ENCODE assay signal across 8 mouse cellular contexts in the genomic region with DNA sequence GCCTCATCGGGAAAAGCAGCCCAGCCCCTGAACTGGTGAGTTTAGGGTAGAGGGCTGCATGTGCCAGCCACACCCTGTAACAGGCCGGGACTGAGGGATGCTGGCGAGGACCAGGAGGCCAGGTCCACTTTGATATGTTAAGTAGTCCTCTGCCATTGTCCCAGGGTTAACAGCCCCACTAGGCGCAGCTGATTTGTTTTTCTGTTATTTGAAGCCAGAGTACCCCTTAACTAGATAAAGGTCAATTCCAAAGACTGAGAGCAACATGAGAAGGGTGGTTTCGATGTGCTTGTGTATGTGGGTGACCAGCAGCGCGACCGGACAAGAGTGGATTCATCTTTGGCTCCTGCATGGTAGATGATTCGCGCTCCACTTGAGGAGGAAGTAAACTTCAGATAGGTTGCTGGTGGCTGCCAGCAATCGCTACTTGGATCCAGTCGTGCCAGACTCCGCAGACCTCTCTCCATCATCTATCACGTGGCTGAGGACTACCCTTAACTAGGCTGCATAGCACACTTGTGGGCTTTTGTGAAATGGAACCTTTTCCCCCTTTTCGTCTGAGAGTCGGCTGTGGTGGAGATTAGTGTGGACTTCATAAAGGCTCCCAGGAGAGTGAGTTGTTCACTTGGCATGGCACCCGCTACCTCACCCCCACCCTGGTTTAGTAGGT. TPM values are rescaled to one million over a fixed set of nuclear protein-coding genes. Genes with fewer than 3 reads are reported as not detected.
DNase-seq lines count a peak whose midpoint lies in the region; ATAC-seq and TF ChIP-seq lines count a peak whose summit lies in the region.

No protein-coding gene starts in this region.

- peak overlapping the region; percentile 41; the same call in 1 of the 2 replicates for H3K27ac ChIP-seq in heart, embryonic 16.5 days (ENCODE audit: low read length)
- no peak overlapping the region for H3K27ac ChIP-seq in forebrain, embryonic 16.5 days (ENCODE audit: low read length)
- peak overlapping the region; percentile 92 for H3K27ac ChIP-seq in midbrain, embryonic 10.5 days (replicated peaks)

- 65% methylated on average over 17 of the region's 17 CpGs for WGBS in heart, embryonic 16.5 days
- 61% methylated on average over 17 of the region's 17 CpGs for WGBS in forebrain, embryonic 16.5 days
- 66% methylated on average over 17 of the region's 17 CpGs for WGBS in midbrain, embryonic 10.5 days

- TF ChIP-seq CTCF in G1E (IDR thresholded peaks at IDR 0.05; ENCODE audit: low read depth, low read length), result no peak

- peak; percentile 3; the same call in 1 of the 2 replicates for ATAC-seq in heart, embryonic 16.5 days (replicated peaks; ENCODE audit: extremely low read depth, insufficient read depth, low FRiP score)
- ATAC-seq in G1E (ENCODE audit: extremely low read depth, insufficient number of reproducible peaks, low FRiP score, poor library complexity, severe bottlenecking), result no peak
- ATAC-seq in forebrain, embryonic 16.5 days, result no peak; the same call in 1 of the 2 replicates
- no peak for ATAC-seq in megakaryocyte progenitor cell, adult 5-6 weeks (replicated peaks; ENCODE audit: poor library complexity)

- no peak for DNase-seq in heart, adult 11 months
- DNase-seq in G1E (ENCODE audit: low spot score), result no peak
- DNase-seq in midbrain, embryonic 10.5 days (ENCODE audit: low spot score), result no peak
- DNase-seq in thymus, postnatal 0 days (ENCODE audit: low spot score), result no peak
- no peak for DNase-seq in lung, adult 18-20 months

- peaks cover 2% of the 10 kb centered on the region; the same call in 1 of the 2 replicates for H3K36me3 ChIP-seq in heart, embryonic 16.5 days (ENCODE audit: control insufficient read depth, insufficient read depth)
- peaks cover 16% of the 10 kb centered on the region for H3K36me3 ChIP-seq in G1E (replicated peaks)
- peaks cover 3% of the 10 kb centered on the region; the same call in 1 of the 2 replicates for H3K36me3 ChIP-seq in forebrain, embryonic 16.5 days (ENCODE audit: control insufficient read depth, insufficient read depth)
- peaks cover 7% of the 10 kb centered on the region for H3K36me3 ChIP-seq in midbrain, embryonic 10.5 days

- H3K27me3 ChIP-seq in heart, embryonic 16.5 days (ENCODE audit: control insufficient read depth, insufficient read depth, low read length), result no peaks in the 10 kb centered on the region
- H3K27me3 ChIP-seq in G1E (ENCODE audit: insufficient read depth, low read length), result no peaks in the 10 kb centered on the region
- H3K27me3 ChIP-seq in forebrain, embryonic 16.5 days (replicated peaks; ENCODE audit: control insufficient read depth, insufficient read depth, low read length), result no peaks in the 10 kb centered on the region
- H3K27me3 ChIP-seq in midbrain, embryonic 10.5 days (ENCODE audit: low read depth, poor library complexity, severe bottlenecking), result no peaks in the 10 kb centered on the region

- H3K4me2 ChIP-seq in heart, embryonic 16.5 days (ENCODE audit: low read depth, low read length), result peak overlapping the region; percentile 79; the same call in 1 of the 2 replicates
- peak overlapping the region; percentile 81 for H3K4me2 ChIP-seq in forebrain, embryonic 16.5 days (ENCODE audit: low read length)

- H3K9ac ChIP-seq in heart, embryonic 16.5 days (ENCODE audit: low read length), result peak overlapping the region; percentile 55
- peak overlapping the region; percentile 77 for H3K9ac ChIP-seq in forebrain, embryonic 16.5 days (replicated peaks; ENCODE audit: low read depth, low read length)

- no peak overlapping the region for H3K4me3 ChIP-seq in heart, embryonic 16.5 days (ENCODE audit: low read length)
- H3K4me3 ChIP-seq in G1E (ENCODE audit: low read depth, low read length), result peak overlapping the region; percentile 79; the same call in 1 of the 2 replicates
- peak overlapping the region; percentile 75 for H3K4me3 ChIP-seq in forebrain, embryonic 16.5 days (replicated peaks; ENCODE audit: low read length)
- peak overlapping the region; percentile 75 for H3K4me3 ChIP-seq in midbrain, embryonic 10.5 days

- H3K4me1 ChIP-seq in heart, embryonic 16.5 days (ENCODE audit: control insufficient read depth, insufficient read depth, low read length), result peaks cover 38% of the 10 kb centered on the region
- H3K4me1 ChIP-seq in G1E (ENCODE audit: insufficient read depth, low read depth, low read length), result peaks cover 48% of the 10 kb centered on the region
- H3K4me1 ChIP-seq in forebrain, embryonic 16.5 days (replicated peaks; ENCODE audit: control insufficient read depth, insufficient read depth, low read length), result peaks cover 23% of the 10 kb centered on the region
- peaks cover 34% of the 10 kb centered on the region for H3K4me1 ChIP-seq in midbrain, embryonic 10.5 days

- no peaks in the 10 kb centered on the region for H3K9me3 ChIP-seq in heart, embryonic 16.5 days (replicated peaks; ENCODE audit: control insufficient read depth, low read length)
- H3K9me3 ChIP-seq in G1E (replicated peaks), result no peaks in the 10 kb centered on the region
- no peaks in the 10 kb centered on the region for H3K9me3 ChIP-seq in forebrain, embryonic 16.5 days (ENCODE audit: control insufficient read depth, low read length)
- H3K9me3 ChIP-seq in midbrain, embryonic 10.5 days (replicated peaks), result no peaks in the 10 kb centered on the region

RNA-seq across cellular contexts. Expression of gene Slc13a4, which starts 56.0 kb away (rescaled TPM):
- polyA plus RNA-seq in heart, embryonic 16.5 days (2015; fragmentation: Nextera tagmentation; extraction: Ambion mirVana), result 0.50 and 0.54 TPM in 2 replicates
- total RNA-seq in G1E (2014; fragmentation: Nextera tagmentation), result not detected in 2 replicates
- total RNA-seq in G1E (2017), result 0.05 and 0.17 TPM in 2 replicates
- not detected in 2 replicates for polyA plus RNA-seq in G1E (2012)
- polyA plus RNA-seq in forebrain, embryonic 16.5 days (2015; fragmentation: Nextera tagmentation; extraction: Ambion mirVana), result 4.6 and 5.6 TPM in 2 replicates
- polyA plus RNA-seq in midbrain, embryonic 10.5 days (2016; fragmentation: Nextera tagmentation; extraction: Ambion mirVana), result 0.16 and 0.37 TPM in 2 replicates
- total RNA-seq in megakaryocyte progenitor cell, adult 5-6 weeks (2015), result not detected in 2 replicates
- total RNA-seq in megakaryocyte progenitor cell, adult 5-6 weeks (2017), result not detected in 2 replicates
- 0.35 and 0.36 TPM in 2 replicates for polyA plus RNA-seq in thymus, postnatal 0 days (2015; fragmentation: Nextera tagmentation; extraction: Ambion mirVana)
